16 mouse cellular contexts compared by ENCODE assay signal in the genomic region with DNA sequence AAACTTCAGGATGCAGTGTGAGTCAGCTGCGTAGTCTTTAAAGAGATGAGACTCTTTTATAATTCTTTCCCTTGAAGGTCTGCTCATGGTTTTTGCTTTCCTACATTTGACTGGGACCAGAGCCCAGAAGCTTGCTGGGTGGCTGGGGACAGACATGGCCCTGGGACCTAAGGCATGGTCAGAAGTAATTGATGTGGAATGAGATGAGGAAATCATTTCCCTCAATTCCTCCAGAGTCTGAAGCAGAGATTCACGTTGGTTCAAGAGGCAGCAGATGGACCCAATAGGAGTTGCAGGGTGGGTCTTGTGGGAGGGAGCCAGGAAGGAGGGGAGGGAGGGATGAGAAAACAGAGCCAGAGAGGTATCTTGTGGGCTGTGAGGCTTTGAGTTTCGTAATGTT.
A peak's percentile ranks its signal among the peaks of the same experiment; 100 is the strongest.
DNase-seq lines count a peak whose midpoint lies in the region; ATAC-seq and TF ChIP-seq lines count a peak whose summit lies in the region.
"Had no signal": no experiment of that assay in that cellular context is flagged by ENCODE, and none has a peak within 500 bp of the region (broad histone marks: within the 10 kb centered on the region; RNA-seq: fewer than 3 reads in every experiment).

No protein-coding gene starts in this region.

- peak; percentile 33 for DNase-seq in gastrocnemius, adult 18-20 months (ENCODE audit: low spot score)
- DNase-seq in gastrocnemius, adult 8-10 months (ENCODE audit: low spot score in 2 of 2): no peak
- peak; percentile 52 for DNase-seq in hindbrain, postnatal 0 days (ENCODE audit: low spot score)
- DNase-seq in hindbrain, embryonic 10.5 days (ENCODE audit: low spot score): no peak
- peak; percentile 47 for DNase-seq in Muller cell, postnatal 12 days (ENCODE audit: inconsistent ontology term)
- DNase-seq in cerebellum, postnatal 10 days: peak; percentile 83 to 88
- DNase-seq in embryo, embryonic 10.5 days (ENCODE audit: low spot score): no peak
- DNase-seq in thymus, postnatal 0 days (ENCODE audit: low spot score): no peak
- DNase-seq: adrenal gland, adult 8-10 months; kidney, postnatal 10 days; liver, postnatal 0 days had no signal

- 47% methylated on average over 3 of the region's 3 CpGs for WGBS in hindbrain, postnatal 0 days
- WGBS in hindbrain, embryonic 10.5 days: 77% methylated on average over 3 of the region's 3 CpGs

- no peaks in the 10 kb centered on the region for H3K9me3 ChIP-seq in hindbrain, postnatal 0 days (ENCODE audit: low read length)
- no peaks in the 10 kb centered on the region for H3K9me3 ChIP-seq in hindbrain, embryonic 10.5 days
- H3K9me3 ChIP-seq: embryonic facial prominence, embryonic 12.5 days; forebrain, embryonic 12.5 days; megakaryocyte, embryonic 14.5 days had no signal

- H3K9ac ChIP-seq in hindbrain, postnatal 0 days (replicated peaks; ENCODE audit: low read length): no peak overlapping the region
- H3K9ac ChIP-seq: embryonic facial prominence, embryonic 12.5 days; liver, postnatal 0 days had no signal

- TF ChIP-seq CTCF in hindbrain, postnatal 0 days (IDR thresholded peaks at IDR 0.05; ENCODE audit: low read depth): no peak

- no peak overlapping the region for H3K4me3 ChIP-seq in hindbrain, postnatal 0 days (ENCODE audit: low read length)
- H3K4me3 ChIP-seq in hindbrain, embryonic 10.5 days: no peak overlapping the region
- H3K4me3 ChIP-seq: embryonic facial prominence, embryonic 12.5 days; forebrain, embryonic 12.5 days; megakaryocyte, embryonic 14.5 days; myocyte had no signal

- H3K27me3 ChIP-seq in hindbrain, postnatal 0 days (ENCODE audit: insufficient read depth, low read length): no peaks in the 10 kb centered on the region
- H3K27me3 ChIP-seq in hindbrain, embryonic 10.5 days (ENCODE audit: insufficient read depth, poor library complexity, severe bottlenecking): 0 out of 2 replicates have a peak, but pooled peaks cover 3% of the 10 kb centered on the region
- H3K27me3 ChIP-seq: embryonic facial prominence, embryonic 12.5 days; forebrain, embryonic 12.5 days had no signal

- H3K27ac ChIP-seq in hindbrain, postnatal 0 days: peak overlapping the region; percentile 74
- no peak overlapping the region for H3K27ac ChIP-seq in hindbrain, embryonic 10.5 days
- H3K27ac ChIP-seq: embryonic facial prominence, embryonic 12.5 days; forebrain, embryonic 12.5 days had no signal

- ATAC-seq in hindbrain, postnatal 0 days: no peak
- ATAC-seq: liver, postnatal 0 days; Patski had no signal

- H3K4me1 ChIP-seq in hindbrain, postnatal 0 days (ENCODE audit: insufficient read depth, low read length): peaks cover 8% of the 10 kb centered on the region; the same call in 1 of the 2 replicates
- peaks cover 19% of the 10 kb centered on the region for H3K4me1 ChIP-seq in hindbrain, embryonic 10.5 days (replicated peaks)
- H3K4me1 ChIP-seq: megakaryocyte, embryonic 14.5 days had no signal

- H3K4me2 ChIP-seq in hindbrain, postnatal 0 days (ENCODE audit: low read depth, low read length): no peak overlapping the region
- H3K4me2 ChIP-seq: embryonic facial prominence, embryonic 12.5 days; forebrain, embryonic 12.5 days had no signal

- no peaks in the 10 kb centered on the region for H3K36me3 ChIP-seq in hindbrain, postnatal 0 days (ENCODE audit: insufficient read depth, low read length)
- no peaks in the 10 kb centered on the region for H3K36me3 ChIP-seq in hindbrain, embryonic 10.5 days
- H3K36me3 ChIP-seq: embryonic facial prominence, embryonic 12.5 days; forebrain, embryonic 12.5 days had no signal

Comparison
In these comparisons a context has a peak if more than half of its experiments do, and no peak if none do; other contexts are left out.
1. DNase-seq: peak in gastrocnemius, adult 18-20 months (single experiment), hindbrain, postnatal 0 days (single experiment), Muller cell, postnatal 12 days (single experiment) and cerebellum, postnatal 10 days (2 of 2); none in gastrocnemius, adult 8-10 months (0 of 2), hindbrain, embryonic 10.5 days (single experiment), embryo, embryonic 10.5 days (single experiment) and thymus, postnatal 0 days (single experiment).